Mouse (Mus musculus): ENCODE data around the gene Cyld. TPM values are rescaled to one million over a fixed set of nuclear protein-coding genes. Genes with fewer than 3 reads are reported as not detected.

The Cyld gene
- polyA plus RNA-seq, 1 experiment from 2014 or later, result 12.8 TPM

DNA sequence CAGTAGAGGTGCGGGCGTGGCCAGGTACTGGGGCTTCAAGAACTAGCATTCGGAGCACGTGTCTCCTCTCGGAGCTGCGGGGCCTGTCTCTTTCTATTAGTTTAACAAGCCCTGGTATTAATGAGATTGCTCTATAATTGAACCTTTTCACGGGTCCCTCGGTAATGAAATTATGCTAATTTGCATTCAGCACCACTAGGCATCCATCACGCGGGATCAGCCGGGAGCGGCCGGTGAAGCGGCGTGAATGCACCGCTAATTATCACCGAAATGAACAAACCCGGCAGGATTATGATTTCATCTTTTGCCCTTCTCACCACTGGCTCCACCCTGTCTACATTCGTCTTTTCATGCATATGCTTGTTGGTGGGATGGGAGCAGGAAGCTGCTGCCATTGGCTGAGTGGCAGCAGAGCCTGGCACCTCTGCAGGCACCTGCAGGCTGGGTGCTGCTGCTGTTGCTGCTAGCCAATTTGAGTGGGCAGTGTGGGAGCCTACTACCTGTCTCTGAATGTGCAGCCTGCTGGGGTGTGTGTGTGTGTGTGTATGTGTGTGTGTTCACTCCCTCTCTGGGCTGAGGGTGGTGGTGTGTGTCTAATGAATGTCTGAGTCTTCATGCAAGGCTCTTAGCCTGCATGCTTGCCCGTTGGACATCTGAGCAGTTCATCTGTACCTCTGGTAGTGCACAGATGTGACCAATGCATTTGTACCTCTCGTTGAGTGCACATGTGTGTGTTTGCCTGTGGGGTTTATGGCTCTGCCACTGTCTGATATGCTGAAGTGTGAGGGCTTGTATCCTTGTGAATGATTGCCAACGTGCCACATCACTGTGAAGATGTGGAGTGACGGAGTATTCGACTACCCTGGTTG, 97.2 kb downstream of the Cyld start:
- Histone ChIP-seq H3K9ac (ENCODE audit: low read depth, low read length) (no peak overlapping the region), H3K27me3 (replicated peaks; ENCODE audit: control insufficient read depth, insufficient read depth, low read length) (no peaks in the 10 kb centered on the region), H3K36me3 (ENCODE audit: control insufficient read depth, insufficient read depth, low read length) (no peaks in the 10 kb centered on the region), H3K27ac (ENCODE audit: low read length) (no peak overlapping the region), H3K4me3 (ENCODE audit: low read length) (no peak overlapping the region), H3K4me1 (ENCODE audit: control insufficient read depth, insufficient read depth, low read length) (no peaks in the 10 kb centered on the region; the same call in 1 of the 2 replicates), H3K4me2 (ENCODE audit: low read depth, low read length) (no peak overlapping the region), H3K9me3 (ENCODE audit: control insufficient read depth, low read length) (no peaks in the 10 kb centered on the region)
- no peak for ATAC-seq
- 78% methylated on average over 24 of the region's 24 CpGs for WGBS

DNA sequence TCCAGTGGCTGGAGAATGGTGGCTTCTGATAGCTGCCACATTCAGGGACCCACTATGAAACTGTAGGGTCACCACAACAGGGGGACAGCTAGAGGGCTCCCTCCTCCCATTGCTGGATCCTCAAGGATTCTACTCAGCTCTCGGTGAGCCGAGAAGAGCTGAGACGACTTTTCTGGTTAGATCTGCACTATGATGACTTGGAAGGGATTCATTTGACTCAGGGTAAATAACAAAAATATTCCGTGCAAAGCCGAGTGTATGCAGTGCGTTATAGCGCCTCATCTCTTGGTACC, 97.7 kb downstream of the Cyld start:
- no peaks in the 10 kb centered on the region for H3K9me3 ChIP-seq (ENCODE audit: control insufficient read depth, low read length)

DNA sequence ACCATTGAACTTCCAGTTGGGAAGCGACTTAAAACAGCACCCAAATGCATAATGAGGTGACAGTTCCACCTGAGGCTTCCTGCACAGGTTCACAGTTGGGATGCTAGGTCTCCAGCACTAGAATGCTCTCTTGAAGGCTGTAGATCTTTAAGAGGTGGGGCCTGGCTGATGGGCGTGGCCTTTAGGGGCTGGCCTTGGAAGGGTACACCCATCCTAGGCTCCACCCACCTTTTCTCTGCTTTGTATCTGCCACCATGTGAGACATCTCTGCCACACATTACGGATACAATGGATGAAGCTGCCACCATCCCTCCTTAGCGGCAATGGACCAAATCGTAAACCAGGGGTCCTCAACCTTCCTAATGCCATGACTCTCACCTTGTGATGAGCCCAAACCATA, 99.1 kb downstream of the Cyld start:
- Histone ChIP-seq H3K36me3 (ENCODE audit: control insufficient read depth, insufficient read depth, low read length) (no peaks in the 10 kb centered on the region), H3K9ac (ENCODE audit: low read depth, low read length) (no peak overlapping the region), H3K4me3 (ENCODE audit: low read length) (no peak overlapping the region), H3K27ac (ENCODE audit: low read length) (no peak overlapping the region), H3K27me3 (replicated peaks; ENCODE audit: control insufficient read depth, insufficient read depth, low read length) (no peaks in the 10 kb centered on the region), H3K9me3 (ENCODE audit: control insufficient read depth, low read length) (no peaks in the 10 kb centered on the region), H3K4me1 (ENCODE audit: control insufficient read depth, insufficient read depth, low read length) (no peaks in the 10 kb centered on the region; the same call in 1 of the 2 replicates), H3K4me2 (ENCODE audit: low read depth, low read length) (no peak overlapping the region)
- ATAC-seq, result no peak
- 89% methylated on average over 5 of the region's 5 CpGs for WGBS

More for the DNA sequence above, 97.7 kb downstream of the Cyld start:
- H3K27me3 ChIP-seq (replicated peaks; ENCODE audit: control insufficient read depth, insufficient read depth, low read length), result no peaks in the 10 kb centered on the region
- H3K27ac ChIP-seq (ENCODE audit: low read length), result no peak overlapping the region
- no peaks in the 10 kb centered on the region for H3K36me3 ChIP-seq (ENCODE audit: control insufficient read depth, insufficient read depth, low read length)
- ATAC-seq, result no peak
- no peak overlapping the region for H3K4me3 ChIP-seq (ENCODE audit: low read length)
- no peak overlapping the region for H3K9ac ChIP-seq (ENCODE audit: low read depth, low read length)
- 79% methylated on average over 7 of the region's 7 CpGs for WGBS
- H3K4me1 ChIP-seq (ENCODE audit: control insufficient read depth, insufficient read depth, low read length), result no peaks in the 10 kb centered on the region; the same call in 1 of the 2 replicates
- H3K4me2 ChIP-seq (ENCODE audit: low read depth, low read length), result no peak overlapping the region

DNA sequence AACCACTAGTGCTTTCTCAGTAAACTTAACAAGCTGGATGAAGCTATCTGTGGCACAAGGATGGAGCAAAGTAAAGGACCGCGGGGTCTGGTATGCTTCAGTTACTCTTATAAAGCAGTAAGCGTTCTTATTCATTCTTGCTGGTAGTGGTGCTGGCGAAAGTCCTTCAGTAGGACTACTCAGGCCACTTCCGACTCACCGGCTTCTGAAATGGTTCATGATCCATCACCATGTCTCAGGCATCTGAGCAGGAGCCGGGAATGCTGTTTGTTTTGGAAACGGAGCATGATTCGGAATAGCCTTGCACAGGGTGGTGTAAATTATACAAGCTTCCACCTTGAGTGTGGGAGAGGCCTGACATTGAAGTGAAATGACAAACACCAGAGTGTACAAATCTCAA, 99.8 kb downstream of the Cyld start:
- H3K27me3 ChIP-seq (replicated peaks; ENCODE audit: control insufficient read depth, insufficient read depth, low read length), result no peaks in the 10 kb centered on the region
- H3K4me2 ChIP-seq (ENCODE audit: low read depth, low read length), result no peak overlapping the region
- no peak overlapping the region for H3K27ac ChIP-seq (ENCODE audit: low read length)
- ATAC-seq, result no peak
- no peaks in the 10 kb centered on the region for H3K36me3 ChIP-seq (ENCODE audit: control insufficient read depth, insufficient read depth, low read length)
- no peaks in the 10 kb centered on the region for H3K9me3 ChIP-seq (ENCODE audit: control insufficient read depth, low read length)
- H3K4me3 ChIP-seq (ENCODE audit: low read length), result no peak overlapping the region
- 80% methylated on average over 9 of the region's 9 CpGs for WGBS
- no peak overlapping the region for H3K9ac ChIP-seq (ENCODE audit: low read depth, low read length)
- H3K4me1 ChIP-seq (ENCODE audit: control insufficient read depth, insufficient read depth, low read length), result no peaks in the 10 kb centered on the region; the same call in 1 of the 2 replicates

Other genes starting within 250 kb of the Cyld start
- gene Nkd1, start 175.7 kb upstream of the Cyld start, polyA plus RNA-seq (2015; fragmentation: Nextera tagmentation; extraction: Ambion mirVana), result 27.8 and 28.4 TPM in 2 replicates
- 2.7 and 8.0 TPM in 2 replicates for gene Snx20, start 60.9 kb upstream of the Cyld start, polyA plus RNA-seq (2015; fragmentation: Nextera tagmentation; extraction: Ambion mirVana)
- 0.31 and 0.32 TPM in 2 replicates for gene Nod2, start 49.7 kb upstream of the Cyld start, polyA plus RNA-seq (2015; fragmentation: Nextera tagmentation; extraction: Ambion mirVana)